Mouse (Mus musculus) kidney, postnatal 36 days (tissue): Measurements from ENCODE around the gene Stx1b.
"Not testable (repeated sequence)": the region's sequence is repeated elsewhere in the genome, so short reads cannot be mapped to it uniquely, and the experiment has no call there.

Source experiments
- DNase-seq, 2 experiments: peaks; one replicate each; pipeline ENCODE4 v3.0.0; 2021 to 2022; ENCODE audit warnings: mixed read lengths in 2 of 2

Gene Stx1b

GRCm38 (mm10) chr7:127824176-127824871, at the start of gene Stx1b, which contains the start of gene Stx4a:
Stx1b (minus strand) TSS chr7:127824549.
Stx4a (plus strand) TSS chr7:127824294.
- DNase-seq: peak in 1 of 2 experiments; percentile 21

- DNase-seq: no peak
Measured at GRCm38 (mm10) chr7:127870136-127870821, 45.9 kb upstream of the Stx1b start.

- DNase-seq: no peak
Measured at GRCm38 (mm10) chr7:127869149-127869810, 44.9 kb upstream of the Stx1b start.

- no peak for DNase-seq
Measured at GRCm38 (mm10) chr7:127867641-127868040, 43.3 kb upstream of the Stx1b start.

GRCm38 (mm10) chr7:127866434-127866833, 42.1 kb upstream of the Stx1b start:
- DNase-seq: no peak

GRCm38 (mm10) chr7:127858258-127858657, 33.9 kb upstream of the Stx1b start:
- no peak for DNase-seq

- DNase-seq: no peak
Measured at GRCm38 (mm10) chr7:127850906-127851305, 26.6 kb upstream of the Stx1b start.

GRCm38 (mm10) chr7:127849973-127850875, 25.9 kb upstream of the Stx1b start:
- no peak for DNase-seq

- DNase-seq: peak; percentile 90 to 92
Measured at GRCm38 (mm10) chr7:127842001-127842718, 17.8 kb upstream of the Stx1b start.

GRCm38 (mm10) chr7:127841340-127842000, 17.1 kb upstream of the Stx1b start:
- peak; percentile 95 to 96 for DNase-seq

- DNase-seq: peak; percentile 33 to 63
Measured at GRCm38 (mm10) chr7:127840886-127841285, 16.5 kb upstream of the Stx1b start.

GRCm38 (mm10) chr7:127840031-127840430, 15.7 kb upstream of the Stx1b start:
- not testable (repeated sequence) for DNase-seq

GRCm38 (mm10) chr7:127837878-127838277, 13.5 kb upstream of the Stx1b start:
- DNase-seq: not testable (repeated sequence)

GRCm38 (mm10) chr7:127837473-127837872, 13.1 kb upstream of the Stx1b start:
- DNase-seq: no peak

GRCm38 (mm10) chr7:127835550-127835949, 11.2 kb upstream of the Stx1b start:
- DNase-seq: no peak

- DNase-seq: no peak
Measured at GRCm38 (mm10) chr7:127823236-127824171, 845 bp downstream of the Stx1b start.

GRCm38 (mm10) chr7:127822494-127822893, 1.9 kb downstream of the Stx1b start:
- DNase-seq: no peak

GRCm38 (mm10) chr7:127820836-127821509, 3.4 kb downstream of the Stx1b start:
- DNase-seq: peak; percentile 21 to 34

- no peak for DNase-seq
Measured at GRCm38 (mm10) chr7:127817776-127818175, 6.6 kb downstream of the Stx1b start.
